Mouse (Mus musculus) myocyte (in vitro differentiated cells): ENCODE results near the gene Lgals4.

ENCODE experiments used
- CEBPB ChIP-seq: IDR thresholded peaks from 2 replicates; pipeline ENCODE4 v1.6.1; 2011; ENCODE audit warnings: mild to moderate bottlenecking, moderate library complexity; ENCODE audit not compliant: poor library complexity, insufficient read depth, severe bottlenecking
- E2F4 ChIP-seq: IDR thresholded peaks from one replicate; pipeline ENCODE4 v1.6.1; 2011; ENCODE audit warnings: mild to moderate bottlenecking, control low read depth, moderate library complexity; ENCODE audit not compliant: insufficient read depth
- MAX ChIP-seq: IDR thresholded peaks from one replicate; pipeline ENCODE4 v1.6.1; 2011; ENCODE audit warnings: low read depth, mild to moderate bottlenecking, control low read depth
- MYOD1 ChIP-seq, 3 experiments: IDR thresholded peaks; one replicate each; pipeline ENCODE4 v1.6.1; 2011; ENCODE audit warnings: control low read depth in 2 of 3, low read depth in 2 of 3, mild to moderate bottlenecking in 2 of 3, moderate library complexity in 1 of 3; ENCODE audit not compliant: insufficient read length in 2 of 3, control insufficient read depth in 1 of 3
- MYOG ChIP-seq, 3 experiments: IDR thresholded peaks; one replicate each; pipeline ENCODE4 v1.6.1; 2011; ENCODE audit warnings: control low read depth in 2 of 3, low read depth in 2 of 3, mild to moderate bottlenecking in 2 of 3; ENCODE audit not compliant: insufficient read length in 2 of 3, control insufficient read depth in 1 of 3, insufficient read depth in 1 of 3
- POLR2A ChIP-seq: IDR thresholded peaks from one replicate; pipeline ENCODE4 v1.6.1; 2011; ENCODE audit warnings: low read depth, mild to moderate bottlenecking, control low read depth, moderate library complexity; ENCODE audit not compliant: insufficient read length
- POLR2AphosphoS2 ChIP-seq: IDR thresholded peaks from one replicate; pipeline ENCODE4 v1.6.1; 2011; ENCODE audit warnings: low read depth, control low read depth; ENCODE audit not compliant: insufficient read length
- REST ChIP-seq: IDR thresholded peaks from one replicate; pipeline ENCODE4 v1.6.1; 2011; ENCODE audit warnings: mild to moderate bottlenecking, control low read depth, moderate library complexity; ENCODE audit not compliant: insufficient read depth, insufficient read length
- TCF12 ChIP-seq: IDR thresholded peaks from one replicate; pipeline ENCODE4 v1.6.1; 2011; ENCODE audit warnings: mild to moderate bottlenecking, control low read depth; ENCODE audit not compliant: poor library complexity, insufficient read depth, severe bottlenecking
- TCF3 ChIP-seq: IDR thresholded peaks from one replicate; pipeline ENCODE4 v1.6.1; 2011; ENCODE audit warnings: low read depth, control low read depth; ENCODE audit not compliant: insufficient read length
- USF1 ChIP-seq: IDR thresholded peaks from one replicate; pipeline ENCODE4 v1.6.1; 2011; ENCODE audit warnings: low read depth, mild to moderate bottlenecking, control low read depth, moderate library complexity

- TF ChIP-seq POLR2A (no peak), TCF3 (no peak), E2F4 (no peak), CEBPB (no peak), POLR2AphosphoS2 (no peak), MAX (no peak), USF1 (no peak), MYOD1 (IDR thresholded peaks at IDR 0.05; ENCODE audit: control insufficient read depth in 1 of 3, insufficient read length in 2 of 3, low read depth in 2 of 3) (no peak), MYOG (IDR thresholded peaks at IDR 0.05; ENCODE audit: control insufficient read depth in 1 of 3, insufficient read depth in 1 of 3, insufficient read length in 2 of 3, low read depth in 2 of 3) (no peak), TCF12 (no peak), REST (no peak)
Measured at GRCm38 (mm10) chr7:28860898-28861297, 27.2 kb downstream of the Lgals4 start.
